Mouse (Mus musculus) E14TG2a.4 (cell line): Measurements from ENCODE around the gene Tiam1.
A peak's percentile ranks its signal among the peaks of the same experiment; 100 is the strongest.

Experiments
- CTCF ChIP-seq: conservative IDR thresholded peaks from 2 replicates; pipeline ENCODE4 v1.5.1; 2014; ENCODE audit warnings: low read length
- NANOG ChIP-seq: IDR thresholded peaks from 2 replicates; pipeline ENCODE4 v1.6.1; 2014; ENCODE audit warnings: borderline replicate concordance, low read length, mixed read lengths
- POU5F1 ChIP-seq: IDR thresholded peaks from 2 replicates; pipeline ENCODE4 v1.6.1; 2014; ENCODE audit warnings: low read length, borderline replicate concordance

GRCm38 (mm10) chr16:89848179-89848578, 295.4 kb downstream of the Tiam1 start:
- TF ChIP-seq CTCF = peak; percentile 43
- TF ChIP-seq POU5F1 = no peak
- TF ChIP-seq NANOG = no peak
